Mouse (Mus musculus): Measurements from ENCODE around the gene 3110021N24Rik.

3110021N24Rik gene

GRCm38 (mm10) chr4:108798083-108798830 lies 78.8 kb downstream of the 3110021N24Rik start:
- peak; percentile 88 for DNase-seq

GRCm38 (mm10) chr4:108803535-108803934 lies 84.1 kb downstream of the 3110021N24Rik start:
- no peak for DNase-seq

GRCm38 (mm10) chr4:108811142-108811541 lies 91.7 kb downstream of the 3110021N24Rik start:
- no peak for DNase-seq

DNA sequence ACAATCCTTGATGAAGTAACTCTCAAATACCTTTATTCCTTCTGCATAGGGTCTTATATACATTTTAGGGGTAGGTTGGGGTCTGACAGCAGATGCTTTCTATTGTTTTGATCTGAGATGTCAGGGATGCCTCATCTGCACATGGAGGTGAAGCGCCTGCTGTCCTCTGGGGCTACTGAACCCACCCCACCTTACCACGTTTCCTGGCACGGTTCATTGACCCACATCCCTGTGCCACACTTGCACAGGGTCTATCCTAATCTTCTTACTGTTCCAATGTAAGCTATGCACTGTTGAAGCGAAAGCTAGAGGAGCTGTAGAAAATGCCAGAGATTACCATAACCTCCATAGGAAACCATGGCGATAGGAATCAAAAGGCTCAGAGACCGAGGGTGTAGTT lies 92.1 kb downstream of the 3110021N24Rik start:
- DNase-seq: no peak

- DNase-seq: no peak
Observed at GRCm38 (mm10) chr4:108825677-108826076, 106.2 kb downstream of the 3110021N24Rik start.

GRCm38 (mm10) chr4:108826096-108826495 lies 106.6 kb downstream of the 3110021N24Rik start:
- no peak for DNase-seq

- no peak for DNase-seq
Observed at GRCm38 (mm10) chr4:108826643-108827042, 107.2 kb downstream of the 3110021N24Rik start.

GRCm38 (mm10) chr4:108830698-108831097 lies 111.2 kb downstream of the 3110021N24Rik start:
- no peak for DNase-seq
